Mouse (Mus musculus) C2C12 (cell line): ENCODE measurements at regions not wholly inside any gene's neighbourhood (a gene's known extent, or its start where the extent isn't known, plus 50 kb on each side); places are given as distances from the start of the nearest gene placed in this dataset.

ENCODE experiments used
- H3K27me3 ChIP-seq: one replicate; pipeline ENCODE4 v1.6.1; 2011; ENCODE audit not compliant: control insufficient read depth, insufficient read depth, insufficient read length
- H3K36me3 ChIP-seq: one replicate; pipeline ENCODE4 v1.6.1; 2011; ENCODE audit not compliant: control insufficient read depth, insufficient read depth
- H3K4me3 ChIP-seq: one replicate; pipeline ENCODE4 v1.5.1; 2011; ENCODE audit warnings: mild to moderate bottlenecking, control low read depth; ENCODE audit not compliant: poor library complexity, insufficient read depth, severe bottlenecking
- H3K79me2 ChIP-seq: one replicate; pipeline ENCODE4 v1.6.1; 2011; ENCODE audit not compliant: control insufficient read depth, insufficient read depth
- H3K79me3 ChIP-seq: one replicate; pipeline ENCODE4 v1.6.1; 2011; ENCODE audit warnings: low read depth, control low read depth
- H3ac ChIP-seq: one replicate; pipeline ENCODE3; 2011; ENCODE audit warnings: low read depth; ENCODE audit not compliant: control insufficient read depth, insufficient read length
- CEBPB ChIP-seq: IDR thresholded peaks from one replicate; pipeline ENCODE4 v1.6.1; 2011; ENCODE audit warnings: low read depth, mild to moderate bottlenecking, control low read depth, moderate library complexity
- CTCF ChIP-seq: IDR thresholded peaks from one replicate; pipeline ENCODE4 v1.5.1; 2011; ENCODE audit not compliant: control insufficient read depth, insufficient read depth, insufficient read length
- FOSL1 ChIP-seq: IDR thresholded peaks from one replicate; pipeline ENCODE4 v1.8.0; 2011; ENCODE audit warnings: mild to moderate bottlenecking, low read length; ENCODE audit not compliant: poor library complexity, insufficient read depth, severe bottlenecking
- MAX ChIP-seq: IDR thresholded peaks from one replicate; pipeline ENCODE4 v1.6.1; 2011; ENCODE audit warnings: mild to moderate bottlenecking, control low read depth
- MYOD1 ChIP-seq: IDR thresholded peaks from one replicate; pipeline ENCODE4 v1.6.1; 2011; ENCODE audit warnings: low read depth; ENCODE audit not compliant: control insufficient read depth, insufficient read length
- MYOG ChIP-seq: IDR thresholded peaks from one replicate; pipeline ENCODE4 v1.6.1; 2011; ENCODE audit not compliant: control insufficient read depth, insufficient read length; ENCODE audit errors: extremely low read depth
- USF1 ChIP-seq: IDR thresholded peaks from one replicate; pipeline ENCODE4 v1.6.1; 2011; ENCODE audit warnings: low read depth, mild to moderate bottlenecking, control low read depth, moderate library complexity

DNA sequence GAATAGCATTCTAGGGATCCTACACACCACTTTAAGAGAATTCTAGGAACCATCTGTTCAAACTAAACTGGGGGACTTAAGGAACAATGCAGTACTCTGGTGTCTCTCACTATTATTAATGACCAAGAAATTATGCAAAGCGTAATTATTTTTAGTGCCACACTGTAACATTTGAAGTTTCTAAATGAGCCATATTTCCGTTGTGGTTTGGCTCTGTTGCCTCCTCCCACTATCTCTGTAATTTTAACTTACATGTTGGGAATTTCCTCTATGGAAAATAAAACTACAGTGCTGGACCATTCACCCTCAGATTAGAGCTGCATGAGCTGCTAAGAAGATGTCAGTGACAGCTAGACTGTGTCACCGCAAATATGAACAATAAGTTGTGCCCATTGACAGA is 72.0 kb upstream of the Klf6 start:
- Histone ChIP-seq H3K36me3 (no peaks in the 10 kb centered on the region), H3ac (no peak overlapping the region), H3K4me3 (no peak overlapping the region), H3K79me2 (no peaks in the 10 kb centered on the region), H3K27me3 (no peaks in the 10 kb centered on the region), H3K79me3 (no peaks in the 10 kb centered on the region)
- no peak for TF ChIP-seq MYOG
- TF ChIP-seq FOSL1 = no peak
- TF ChIP-seq CTCF = no peak
- no peak for TF ChIP-seq CEBPB
- no peak for TF ChIP-seq MYOD1
- TF ChIP-seq MAX = no peak
- TF ChIP-seq USF1 = no peak

DNA sequence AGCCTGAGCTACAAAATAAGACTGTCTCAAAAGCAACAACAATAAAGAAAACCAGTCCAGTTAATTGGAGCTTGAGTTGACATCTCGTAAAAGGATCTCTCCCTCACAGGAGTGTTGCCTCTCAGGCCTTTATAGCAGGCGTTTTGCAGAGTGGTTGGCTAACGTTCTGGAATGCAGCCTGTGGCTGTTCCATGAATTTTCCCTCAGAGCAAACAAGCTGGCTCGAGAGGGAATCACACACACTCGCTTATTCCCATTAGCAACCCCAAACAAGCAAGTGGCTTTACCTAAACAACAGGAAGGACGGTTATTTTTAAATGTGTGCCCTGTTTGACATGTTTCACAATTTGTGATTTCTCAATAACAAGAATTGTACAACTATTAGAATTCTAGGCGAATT is 59.2 kb upstream of the Klf6 start:
- Histone ChIP-seq H3ac (no peak overlapping the region), H3K27me3 (no peaks in the 10 kb centered on the region), H3K4me3 (no peak overlapping the region), H3K79me2 (no peaks in the 10 kb centered on the region), H3K36me3 (no peaks in the 10 kb centered on the region), H3K79me3 (no peaks in the 10 kb centered on the region)
- TF ChIP-seq FOSL1 = no peak
- no peak for TF ChIP-seq MAX
- no peak for TF ChIP-seq CEBPB
- TF ChIP-seq CTCF = no peak
- no peak for TF ChIP-seq MYOD1
- TF ChIP-seq USF1 = no peak
- no peak for TF ChIP-seq MYOG

DNA sequence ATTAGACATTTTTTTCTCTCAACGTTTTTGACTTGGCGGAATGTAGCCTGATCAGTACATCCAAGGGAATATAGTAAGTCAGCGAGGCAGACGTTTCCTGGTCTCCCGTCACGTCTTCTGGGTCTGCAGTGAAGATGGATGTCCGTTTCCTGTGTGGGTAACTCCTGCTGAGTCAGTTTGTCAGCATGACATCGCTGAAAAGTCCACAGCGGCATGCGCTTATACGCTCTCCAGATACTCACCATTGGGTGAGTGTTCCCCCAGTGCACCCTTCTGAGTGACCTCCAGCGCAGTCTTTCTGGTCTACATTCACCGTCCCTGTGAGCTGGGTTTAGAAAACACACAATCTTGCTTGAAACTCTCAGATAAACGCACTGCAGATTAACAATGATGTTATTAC is 58.5 kb upstream of the Klf6 start:
- Histone ChIP-seq H3K4me3 (no peak overlapping the region), H3K27me3 (no peaks in the 10 kb centered on the region), H3K36me3 (no peaks in the 10 kb centered on the region), H3K79me2 (no peaks in the 10 kb centered on the region), H3K79me3 (no peaks in the 10 kb centered on the region), H3ac (no peak overlapping the region)
- TF ChIP-seq CEBPB (no peak), MAX (no peak), MYOG (no peak), USF1 (no peak), FOSL1 (no peak), CTCF (no peak), MYOD1 (no peak)

DNA sequence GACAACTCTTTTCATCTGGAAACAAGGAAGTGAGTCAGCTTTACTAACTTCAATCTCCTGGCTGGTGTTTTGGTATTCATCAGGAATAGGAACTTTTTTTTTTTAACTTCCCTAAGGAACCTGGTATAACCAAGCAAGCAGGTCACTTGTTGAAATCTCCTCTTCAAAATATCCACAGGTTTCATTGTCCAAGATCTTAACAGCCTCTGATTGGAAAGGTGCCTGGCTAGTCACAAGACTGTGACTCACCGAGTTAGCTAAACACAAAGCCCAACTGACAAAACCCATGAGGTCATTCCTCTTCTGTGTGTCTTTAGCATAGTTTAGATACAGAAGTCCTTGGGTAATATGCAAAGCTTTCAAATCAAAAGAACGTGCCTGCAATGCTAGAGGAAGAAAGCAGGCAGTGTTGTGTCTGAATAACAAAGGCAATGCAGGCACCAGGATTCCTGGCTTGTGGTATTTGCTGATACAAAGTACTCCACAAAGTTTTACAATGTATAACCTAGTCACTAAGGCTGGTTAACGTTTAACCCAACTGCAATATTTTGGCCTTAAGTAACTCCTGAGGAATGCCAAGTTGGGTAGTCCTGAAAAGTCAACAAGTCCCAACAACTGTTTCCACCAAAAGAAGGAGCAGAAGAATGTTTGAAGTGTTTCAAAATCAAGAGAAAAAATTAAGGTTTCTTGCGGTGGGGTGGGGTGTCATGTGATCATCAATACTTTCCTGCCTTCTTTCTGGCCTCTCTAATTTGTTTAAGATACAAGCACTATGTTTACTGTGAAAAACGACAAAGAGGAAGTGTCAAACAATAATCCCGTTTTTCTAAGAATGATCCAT is 57.5 kb upstream of the Klf6 start:
- Histone ChIP-seq H3K4me3 (no peak overlapping the region), H3K79me2 (no peaks in the 10 kb centered on the region), H3K79me3 (no peaks in the 10 kb centered on the region), H3K27me3 (no peaks in the 10 kb centered on the region), H3K36me3 (no peaks in the 10 kb centered on the region), H3ac (no peak overlapping the region)
- peak; percentile 69 for TF ChIP-seq MAX
- peak; percentile 44 for TF ChIP-seq MYOD1
- peak; percentile 68 for TF ChIP-seq USF1
- TF ChIP-seq CEBPB = peak; percentile 19
- no peak for TF ChIP-seq MYOG
- peak; percentile 41 for TF ChIP-seq FOSL1

DNA sequence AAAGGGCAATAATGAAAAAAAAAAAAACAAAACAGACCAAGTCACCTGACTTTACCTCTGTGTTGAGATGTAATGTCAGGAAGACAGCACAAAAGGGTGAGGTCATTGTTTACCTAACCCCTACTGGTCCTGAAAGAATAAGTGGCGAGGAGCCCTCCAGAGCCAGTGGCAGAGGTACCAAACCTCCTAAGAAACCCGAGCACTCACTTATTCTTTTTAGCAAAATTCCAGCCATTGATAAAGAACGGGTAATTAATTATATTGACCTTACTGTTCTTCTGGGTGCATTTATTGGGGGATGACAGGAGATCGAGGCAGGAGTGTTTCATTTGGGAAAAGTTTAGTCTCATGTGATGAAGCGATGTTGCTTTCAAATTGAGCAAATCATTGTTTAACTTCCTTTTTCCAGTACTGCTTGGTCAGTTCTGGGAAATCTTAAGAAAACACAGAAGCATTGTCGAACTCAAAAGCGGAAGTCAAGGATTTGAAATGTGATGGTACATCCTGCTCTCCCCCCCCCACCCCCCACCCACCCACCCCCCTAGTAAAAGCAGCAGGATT is 56.8 kb upstream of the Klf6 start:
- TF ChIP-seq MYOG = no peak
- TF ChIP-seq MAX = no peak
- TF ChIP-seq FOSL1 = no peak
- TF ChIP-seq MYOD1 = no peak
- no peak for TF ChIP-seq CTCF
- TF ChIP-seq USF1 = no peak
- TF ChIP-seq CEBPB = no peak
- Histone ChIP-seq H3K79me2 (no peaks in the 10 kb centered on the region), H3K4me3 (no peak overlapping the region), H3ac (no peak overlapping the region), H3K79me3 (no peaks in the 10 kb centered on the region), H3K36me3 (no peaks in the 10 kb centered on the region), H3K27me3 (no peaks in the 10 kb centered on the region)
